Mouse (Mus musculus): Measurements from ENCODE around the gene Gjb5.

The Gjb5 gene

GRCm38 (mm10) chr4:127358018-127358417, at the start of gene Gjb5:
Gene Gjb5 (minus strand): TSS chr4:127358181.
- DNase-seq (ENCODE audit: low spot score in 2 of 2) = no peak

GRCm38 (mm10) chr4:127402614-127403013, 44.6 kb upstream of the Gjb5 start:
- no peak for DNase-seq (ENCODE audit: low spot score in 2 of 2)

- DNase-seq (ENCODE audit: low spot score in 2 of 2) = no peak
Measured at GRCm38 (mm10) chr4:127402166-127402565, 44.2 kb upstream of the Gjb5 start.

DNA sequence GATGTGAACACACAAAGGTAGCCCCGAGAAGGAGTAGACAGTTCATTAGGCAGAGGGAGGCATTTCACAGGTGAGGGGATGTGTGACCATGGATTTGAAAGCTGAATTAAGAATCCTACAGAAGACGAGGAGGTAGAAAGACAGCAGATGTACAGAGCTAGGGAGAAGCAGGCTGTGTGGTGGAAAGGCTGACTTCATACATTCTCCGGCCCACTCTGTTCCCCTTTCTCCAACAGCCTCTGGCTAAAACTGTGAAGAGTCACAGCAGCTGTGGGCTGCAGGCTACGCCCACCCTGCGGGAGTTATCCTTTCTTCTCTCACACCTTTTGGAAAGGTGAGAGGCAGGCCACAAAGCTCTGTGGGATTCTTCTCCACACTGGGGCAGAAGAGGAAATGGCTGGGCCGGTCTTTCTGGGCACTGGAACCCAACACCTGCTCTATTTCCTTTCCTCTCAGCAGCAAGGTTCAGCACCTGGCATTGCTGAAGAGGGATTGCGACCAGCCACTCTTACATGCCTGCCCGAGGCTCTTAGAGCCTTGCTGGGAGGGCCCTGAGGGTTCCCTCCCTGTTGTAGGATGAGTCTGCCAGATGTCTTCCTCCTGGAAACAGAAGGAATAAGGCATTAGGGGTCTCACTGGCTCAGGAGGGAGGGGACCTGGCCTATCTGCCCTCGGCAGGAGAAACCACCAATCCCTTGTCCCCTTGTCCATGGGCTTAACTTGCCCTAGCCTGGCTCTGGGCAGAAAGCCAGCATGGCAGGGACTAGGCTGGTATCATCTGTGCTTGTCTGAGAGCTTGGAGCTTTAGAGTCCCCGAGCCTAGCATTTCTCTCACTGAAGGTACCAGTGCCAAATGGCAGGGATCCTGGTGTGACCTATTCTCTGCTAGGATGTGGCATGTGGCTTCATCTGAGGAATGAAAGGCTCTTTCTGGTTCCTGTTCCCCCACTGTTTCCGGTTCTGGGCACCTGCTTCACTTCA, 42.5 kb upstream of the Gjb5 start:
- DNase-seq (ENCODE audit: low spot score in 2 of 2) = no peak

DNA sequence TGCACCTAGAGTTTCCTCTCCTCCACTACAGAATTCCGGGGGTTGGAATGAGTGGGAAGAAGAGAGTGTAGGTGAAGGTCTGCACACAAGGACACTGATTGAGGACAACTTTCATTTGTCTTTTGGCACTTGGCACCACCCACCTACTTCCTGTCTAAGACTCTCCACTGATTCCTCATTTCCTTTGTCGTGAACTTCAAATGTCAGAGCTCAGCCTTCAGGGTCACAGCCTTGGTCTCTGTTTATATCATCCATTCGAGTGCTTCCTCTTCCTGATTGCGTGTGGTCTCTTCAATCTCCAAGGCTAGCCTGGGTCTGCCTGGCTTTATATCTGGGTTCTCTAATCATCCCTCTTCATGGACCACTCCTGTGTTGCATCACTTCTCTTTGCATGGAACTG, 37.6 kb upstream of the Gjb5 start:
- DNase-seq (ENCODE audit: low spot score in 2 of 2) = no peak

DNA sequence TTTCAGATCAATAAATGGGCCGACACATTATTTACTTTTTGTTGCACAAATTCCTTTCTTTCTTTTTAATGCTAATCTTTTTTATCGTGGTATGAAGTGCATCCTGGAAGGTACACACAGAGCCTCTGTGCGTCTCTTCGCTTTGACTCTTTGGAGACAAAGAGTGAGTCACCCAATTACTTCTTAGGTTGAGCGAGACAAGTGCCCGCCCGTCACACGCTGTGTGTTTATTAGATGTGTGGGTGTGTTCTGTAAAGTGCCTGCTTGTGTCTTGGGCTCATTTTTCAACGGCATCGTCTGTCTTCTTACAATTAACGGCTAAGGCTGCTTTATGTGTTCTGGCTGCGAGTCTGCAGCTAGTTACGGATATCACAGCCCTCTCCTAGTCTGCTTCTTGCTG, 31.7 kb upstream of the Gjb5 start:
- no peak for DNase-seq (ENCODE audit: low spot score in 2 of 2)

GRCm38 (mm10) chr4:127377344-127377743, 19.4 kb upstream of the Gjb5 start:
- no peak for DNase-seq (ENCODE audit: low spot score in 2 of 2)

GRCm38 (mm10) chr4:127375541-127376177, 17.7 kb upstream of the Gjb5 start:
- DNase-seq (ENCODE audit: low spot score in 2 of 2) = no peak

- DNase-seq (ENCODE audit: low spot score in 2 of 2) = no peak
Measured at GRCm38 (mm10) chr4:127374645-127375044, 16.7 kb upstream of the Gjb5 start.

DNA sequence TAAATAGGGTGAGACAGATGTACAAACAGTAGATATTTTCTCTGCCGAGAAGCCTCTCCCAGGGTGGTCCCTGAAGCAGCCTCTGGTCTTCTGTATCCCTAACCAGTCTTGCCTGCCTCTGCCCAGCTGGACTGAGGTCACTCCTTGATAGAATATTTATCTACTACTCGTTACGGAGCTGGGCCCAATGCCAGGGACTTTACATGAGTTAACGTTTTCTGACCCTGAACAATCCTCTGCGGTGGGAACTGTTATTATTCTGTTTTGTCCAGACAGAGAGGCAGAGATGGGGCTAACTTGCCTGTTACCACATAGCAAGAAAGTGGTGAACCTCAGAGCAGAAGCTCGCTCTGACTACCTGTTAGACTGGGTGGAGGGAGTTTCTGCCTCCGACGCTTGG, 15.5 kb upstream of the Gjb5 start:
- DNase-seq (ENCODE audit: low spot score in 2 of 2) = no peak

GRCm38 (mm10) chr4:127371546-127371945, 13.6 kb upstream of the Gjb5 start:
- no peak for DNase-seq (ENCODE audit: low spot score in 2 of 2)

DNA sequence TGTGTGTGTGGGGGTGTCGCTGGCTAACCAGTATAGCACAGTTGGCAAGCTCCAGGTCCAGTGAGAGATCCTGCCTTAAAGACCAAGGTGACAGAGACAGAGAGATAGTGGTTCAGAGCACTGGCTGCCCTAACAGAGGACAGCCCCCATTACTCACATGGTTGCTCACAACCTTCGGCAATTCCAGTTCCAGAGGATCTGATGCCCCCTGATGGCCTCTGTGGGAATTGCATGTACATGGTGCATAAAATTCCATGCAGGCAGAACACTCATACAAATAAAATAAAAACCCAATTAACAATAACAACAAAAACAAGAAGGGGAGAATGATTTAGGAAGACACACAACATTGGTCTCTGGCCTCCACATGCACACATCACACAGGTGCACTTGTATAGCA, 12.5 kb upstream of the Gjb5 start:
- no peak for DNase-seq (ENCODE audit: low spot score in 2 of 2)

DNA sequence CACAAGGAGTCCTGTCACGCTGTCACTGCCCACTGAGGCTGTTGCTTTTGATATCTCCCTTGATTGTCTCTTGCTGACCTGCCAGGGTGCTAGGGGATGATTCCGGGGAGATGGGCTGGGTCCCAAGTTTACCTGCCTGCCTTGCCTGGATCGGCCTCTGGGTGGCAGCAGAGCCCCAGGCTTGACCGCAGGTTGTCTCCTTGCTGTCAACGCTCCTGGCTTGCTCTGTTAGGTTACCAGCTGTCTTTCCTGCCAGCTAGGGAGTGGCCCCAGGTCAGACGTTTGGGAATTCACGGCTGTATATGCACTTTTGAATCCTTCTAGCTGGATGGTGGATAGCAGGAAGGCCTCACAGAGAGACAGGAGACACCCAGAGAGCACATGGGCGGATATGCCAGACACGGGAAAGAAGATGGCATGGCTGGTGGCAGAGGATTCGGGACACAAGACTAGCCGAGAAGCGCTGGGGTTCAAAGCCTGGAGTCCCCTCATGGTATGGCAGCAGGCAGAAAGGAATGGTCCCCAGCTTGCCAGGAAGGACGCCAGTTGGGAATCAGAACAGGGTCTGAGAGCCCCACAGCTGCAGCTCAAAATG, 10.5 kb upstream of the Gjb5 start:
- peak; percentile 66 to 70 for DNase-seq (ENCODE audit: low spot score in 2 of 2)

DNA sequence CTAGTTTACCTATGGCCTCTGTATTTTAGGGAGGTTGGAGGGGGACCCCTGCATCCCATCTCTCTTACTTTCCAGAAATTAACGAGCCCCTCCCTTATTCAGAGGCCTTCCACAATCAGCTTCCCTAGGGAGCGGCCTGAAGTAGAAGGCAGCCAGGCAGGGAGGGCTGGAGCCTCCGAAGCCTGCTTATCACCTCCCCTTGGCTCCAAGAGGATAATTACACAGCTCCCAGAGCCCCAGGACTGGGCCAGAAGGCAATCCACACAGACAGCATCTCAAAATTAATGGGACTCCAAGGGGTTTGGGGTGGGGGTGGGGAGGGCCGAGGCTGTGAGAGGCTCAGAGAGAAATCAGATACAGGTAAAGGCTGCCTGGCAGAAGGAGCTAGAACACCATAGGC, 7.9 kb upstream of the Gjb5 start:
- no peak for DNase-seq (ENCODE audit: low spot score in 2 of 2)

DNA sequence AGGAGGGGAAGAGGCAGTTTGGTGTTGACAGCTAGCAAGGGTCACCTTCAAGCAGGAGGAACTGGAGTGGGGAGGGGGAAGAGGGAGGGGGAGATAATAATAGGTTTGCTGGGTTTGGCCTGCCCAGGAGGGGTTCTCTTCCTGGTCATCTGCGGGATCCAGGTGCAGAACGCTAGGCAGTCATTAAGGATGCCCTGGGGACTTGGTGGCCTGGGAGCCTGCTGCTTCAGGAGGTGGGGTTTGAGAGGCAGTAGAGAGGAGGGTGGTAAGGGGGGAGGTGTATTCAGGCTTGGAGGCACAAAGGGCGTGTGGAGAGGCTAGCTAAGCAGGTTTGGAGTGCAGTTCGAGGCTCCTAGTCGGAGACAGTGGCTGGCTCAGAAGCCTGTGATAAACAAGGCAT, 7.5 kb upstream of the Gjb5 start:
- DNase-seq (ENCODE audit: low spot score in 2 of 2) = no peak

GRCm38 (mm10) chr4:127364431-127364830, 6.5 kb upstream of the Gjb5 start:
- no peak for DNase-seq (ENCODE audit: low spot score in 2 of 2)

GRCm38 (mm10) chr4:127363331-127363730, 5.3 kb upstream of the Gjb5 start:
- no peak for DNase-seq (ENCODE audit: low spot score in 2 of 2)

DNA sequence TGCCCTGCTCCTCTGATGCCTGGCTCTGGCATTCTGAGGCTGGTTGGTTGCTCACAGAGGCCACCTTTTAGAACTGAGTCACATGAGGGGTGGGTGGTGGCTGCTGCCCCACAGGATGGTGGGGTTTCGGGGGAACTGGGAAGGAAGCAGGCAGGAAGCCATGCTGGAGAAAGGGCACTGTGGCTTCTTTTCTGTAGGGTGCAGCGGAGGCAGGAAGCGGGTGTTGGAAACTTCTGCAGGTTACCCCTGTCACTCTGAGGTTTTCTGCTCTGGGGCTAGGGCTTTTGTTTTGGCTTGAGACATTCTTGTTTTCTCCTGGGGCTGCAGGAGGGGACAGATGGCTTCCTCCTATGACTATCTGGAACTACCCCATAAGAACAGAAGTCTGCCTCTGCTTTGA, 4.5 kb upstream of the Gjb5 start:
- no peak for DNase-seq (ENCODE audit: low spot score in 2 of 2)

- DNase-seq (ENCODE audit: low spot score in 2 of 2) = no peak
Measured at GRCm38 (mm10) chr4:127354506-127355485, 3.2 kb downstream of the Gjb5 start.

DNA sequence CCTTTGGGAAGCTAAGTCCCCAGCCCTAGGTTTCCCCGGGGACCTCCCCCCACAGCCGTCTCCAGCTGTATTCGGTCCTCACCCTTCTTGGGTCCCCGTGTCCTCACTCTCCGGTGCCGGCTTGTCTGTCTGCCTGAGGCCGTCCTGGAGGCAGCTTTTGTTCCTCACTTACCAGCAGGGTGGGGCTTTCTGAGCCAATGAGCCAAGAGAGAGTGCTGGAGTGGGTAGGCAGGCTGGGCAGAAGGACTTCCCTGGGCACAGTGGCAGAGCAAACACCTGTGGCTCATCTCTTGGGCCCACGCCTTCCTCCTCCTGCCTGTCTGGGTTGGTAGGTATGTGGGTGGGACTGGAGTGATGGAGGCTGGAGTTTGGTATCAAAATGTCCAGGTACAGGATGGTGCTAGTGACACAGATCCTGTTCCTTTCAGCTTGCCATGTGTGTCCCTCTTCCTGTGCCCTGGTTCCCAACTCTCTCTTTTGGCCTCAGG, 4.0 kb downstream of the Gjb5 start, which contains the start of gene Gjb4:
TSS of gene Gjb4 (minus strand) at position 131 of the 488 bp plus-strand sequence.
- no peak for DNase-seq (ENCODE audit: low spot score in 2 of 2)

DNA sequence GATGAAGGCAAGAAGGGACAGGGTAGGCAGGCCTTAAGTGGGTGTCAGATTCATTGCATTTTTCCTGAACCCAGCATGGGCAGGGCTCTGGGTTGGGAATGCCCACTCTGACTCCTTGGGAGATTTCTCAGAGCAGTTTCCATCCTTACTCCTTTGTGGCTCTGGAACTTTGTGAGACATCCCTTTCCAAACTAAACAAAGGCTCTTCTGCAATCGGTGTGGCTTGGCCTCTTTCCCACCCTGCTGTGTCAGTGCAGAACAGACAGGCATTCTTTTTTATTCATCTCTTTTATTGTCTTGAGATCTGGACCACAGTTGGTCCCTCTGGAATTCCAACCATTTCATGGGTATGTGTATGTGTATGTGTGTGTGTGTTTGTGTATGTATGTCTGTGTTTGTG, 5.4 kb downstream of the Gjb5 start:
- no peak for DNase-seq (ENCODE audit: low spot score in 2 of 2)
